Mouse (Mus musculus) retina, postnatal 7 days (tissue): ENCODE results near the gene Gm5728.
"Not testable (repeated sequence)": the region's sequence is repeated elsewhere in the genome, so short reads cannot be mapped to it uniquely, and the experiment has no call there.

Experiments
- DNase-seq: peaks from one replicate; pipeline ENCODE4 v3.0.0-alpha.2; 2012; ENCODE audit warnings: low read depth, low spot score

Gene Gm5728

GRCm38 (mm10) chr7:20375310-20375709 lies at the start of gene Gm5728:
Gm5728 (minus strand) TSS chr7:20375410.
- DNase-seq = not testable (repeated sequence)

- not testable (repeated sequence) for DNase-seq
Observed at GRCm38 (mm10) chr7:20417642-20418041, 42.4 kb upstream of the Gm5728 start, which contains the start of gene Vmn1r100. Vmn1r100 (plus strand) TSS chr7:20417942.

GRCm38 (mm10) chr7:20333965-20334364 lies 41.2 kb downstream of the Gm5728 start, which contains the start of gene Gm4133:
Gm4133 (minus strand) TSS chr7:20334065.
- not testable (repeated sequence) for DNase-seq
